Mouse (Mus musculus): Measurements from ENCODE around the gene Tmem169.

GRCm38 (mm10) chr1:72287893-72288292 is 3.7 kb downstream of the Tmem169 start:
- TF ChIP-seq POLR2A (IDR thresholded peaks at IDR 0.05; ENCODE audit: insufficient read length, low read depth): no peak
- no peak for TF ChIP-seq USF1 (IDR thresholded peaks at IDR 0.05; ENCODE audit: low read depth)
- TF ChIP-seq TCF12 (IDR thresholded peaks at IDR 0.05; ENCODE audit: insufficient read depth, poor library complexity, severe bottlenecking): no peak
- no peak for TF ChIP-seq E2F4 (IDR thresholded peaks at IDR 0.05; ENCODE audit: insufficient read depth)
- no peak for TF ChIP-seq POLR2AphosphoS2 (IDR thresholded peaks at IDR 0.05; ENCODE audit: insufficient read length, low read depth)
- no peak for TF ChIP-seq MAX (IDR thresholded peaks at IDR 0.05; ENCODE audit: low read depth)
- TF ChIP-seq MYOG (IDR thresholded peaks at IDR 0.05; ENCODE audit: control insufficient read depth in 1 of 3, insufficient read depth in 1 of 3, insufficient read length in 2 of 3, low read depth in 2 of 3): no peak
- no peak for TF ChIP-seq SRF (IDR thresholded peaks at IDR 0.05; ENCODE audit: control insufficient read depth, insufficient read length, low read depth)
- TF ChIP-seq REST (IDR thresholded peaks at IDR 0.05; ENCODE audit: insufficient read depth, insufficient read length): no peak
- TF ChIP-seq CEBPB (IDR thresholded peaks at IDR 0.05; ENCODE audit: insufficient read depth, poor library complexity, severe bottlenecking): no peak
- no peak for TF ChIP-seq TCF3 (IDR thresholded peaks at IDR 0.05; ENCODE audit: insufficient read length, low read depth)
- TF ChIP-seq MYOD1 (IDR thresholded peaks at IDR 0.05; ENCODE audit: control insufficient read depth in 1 of 3, insufficient read length in 2 of 3, low read depth in 2 of 3): no peak

Measured in myocyte (in vitro differentiated cells).